Mouse (Mus musculus) bone marrow, adult 2 months (tissue): Measurements from ENCODE around the gene Eif2b1.

Experiments
- CTCF ChIP-seq: fragments of 200-500 bp; IDR thresholded peaks from 2 replicates; pipeline ENCODE4 v1.5.1; 2011; ENCODE audit warnings: low read length, control low read depth; ENCODE audit not compliant: control insufficient read depth, insufficient read depth
- POLR2A ChIP-seq: fragments of 200-500 bp; IDR thresholded peaks from 2 replicates; pipeline ENCODE4 v1.6.1; 2011; ENCODE audit warnings: low read depth, mild to moderate bottlenecking, control low read depth, low read length, borderline replicate concordance; ENCODE audit not compliant: control insufficient read depth

DNA sequence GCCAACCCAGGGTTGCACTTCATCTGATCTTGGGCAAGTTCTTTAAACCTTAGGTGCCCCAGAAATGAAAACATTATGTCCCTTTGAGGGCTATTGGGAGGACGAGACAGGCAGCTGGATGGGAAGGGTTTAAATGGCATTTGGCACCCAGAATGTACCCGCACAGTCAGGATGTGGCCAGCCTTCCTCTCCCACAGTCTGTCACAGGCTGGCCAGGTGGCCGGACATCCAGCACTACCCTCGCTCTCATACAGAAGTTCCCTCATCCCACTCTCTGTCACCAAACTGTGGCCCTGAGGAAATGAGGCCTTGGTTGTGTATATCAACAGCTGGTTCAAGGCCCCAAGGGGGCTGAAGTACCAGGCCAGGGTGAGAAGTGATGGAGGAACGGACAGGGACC is 54.0 kb downstream of the Eif2b1 start:
- TF ChIP-seq POLR2A: no peak
- no peak for TF ChIP-seq CTCF
